Mouse (Mus musculus): ENCODE measurements at regions not wholly inside any gene's neighbourhood (a gene's known extent, or its start where the extent isn't known, plus 50 kb on each side); places are given as distances from the start of the nearest gene placed in this dataset.

DNA sequence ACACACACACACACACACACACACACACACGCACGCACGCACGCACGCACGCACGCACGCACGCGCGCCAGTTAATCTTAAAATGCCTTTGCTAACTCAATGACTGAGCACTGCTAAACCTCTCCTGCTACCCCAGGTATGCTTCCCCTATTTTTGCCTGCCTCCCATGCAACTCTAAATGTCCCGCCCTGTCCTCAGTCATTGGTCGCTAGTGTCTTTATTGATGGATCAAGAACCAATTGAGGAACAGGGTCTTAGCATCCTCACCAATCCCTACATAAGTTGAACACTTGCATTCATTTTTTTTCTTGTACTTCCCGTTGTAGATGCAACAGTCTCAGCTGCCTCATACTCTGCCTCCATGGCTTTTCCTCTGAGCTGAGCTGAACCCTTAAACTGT is 72.2 kb upstream of the Ankrd55 start:
- TF ChIP-seq CTCF (IDR thresholded peaks at IDR 0.05; ENCODE audit: low read depth, low read length) (no peak), GATA1 (IDR thresholded peaks at IDR 0.05; ENCODE audit: borderline replicate concordance, low read length) (no peak), TAL1 (conservative IDR thresholded peaks at IDR 0.05; ENCODE audit: low read depth, low read length) (no peak), POLR2AphosphoS5 (IDR thresholded peaks at IDR 0.05; ENCODE audit: insufficient replicate concordance, low read depth, low read length) (no peak), GATA2 (IDR thresholded peaks at IDR 0.05; ENCODE audit: borderline replicate concordance, low read depth, low read length) (no peak)

All from G1E (cell line).